Mouse (Mus musculus) mature B cell (primary cell): ENCODE measurements around the gene Ifi27.
"Not testable (repeated sequence)": the region's sequence is repeated elsewhere in the genome, so short reads cannot be mapped to it uniquely, and the experiment has no call there.

Experiments used
- in situ Hi-C: fragments of 300-500 bp; cut with MboI; formaldehyde crosslinking; loops from 2 replicates; pipeline ENCODE4 v1.14.3; 2019

Gene Ifi27

DNA sequence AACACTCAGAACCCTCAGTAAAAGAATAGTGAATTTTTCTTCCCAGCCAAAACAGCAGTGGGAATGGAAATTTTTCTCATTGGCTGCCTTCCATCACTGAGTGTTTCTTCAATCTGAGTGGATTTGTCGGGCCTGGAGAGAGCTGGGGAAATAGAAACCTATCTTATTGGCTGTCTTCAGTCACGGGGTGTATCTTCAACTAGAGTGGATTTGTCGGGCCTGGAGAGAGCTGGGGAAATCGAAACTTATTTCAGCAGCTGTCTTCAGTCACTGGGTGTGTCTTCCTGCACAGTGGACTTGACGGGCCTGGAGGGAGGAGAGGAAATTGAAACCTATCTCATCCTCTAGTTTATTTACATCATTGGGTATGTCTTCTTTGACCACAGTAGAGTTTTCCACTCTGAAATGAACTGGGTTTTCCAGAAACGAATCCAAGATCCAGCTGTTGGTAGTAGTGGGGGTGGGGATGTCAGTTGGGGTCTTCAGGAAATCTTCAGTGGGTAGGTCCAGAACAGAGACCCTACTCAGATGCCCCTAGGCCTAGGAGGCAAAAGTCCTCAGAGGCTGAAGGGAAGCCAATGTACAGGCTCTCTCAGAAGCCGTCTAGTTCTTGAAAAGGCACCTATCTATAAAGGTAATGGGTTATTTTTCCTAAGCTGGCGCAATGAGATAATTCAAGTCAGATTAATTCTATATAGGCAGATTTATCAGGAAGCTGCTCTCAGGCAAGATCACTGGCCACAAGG is at the start of gene Ifi27:
Ifi27 (plus strand) TSS at position 226 of the 746 bp plus-strand sequence.
- in situ Hi-C loops: no loop called here

DNA sequence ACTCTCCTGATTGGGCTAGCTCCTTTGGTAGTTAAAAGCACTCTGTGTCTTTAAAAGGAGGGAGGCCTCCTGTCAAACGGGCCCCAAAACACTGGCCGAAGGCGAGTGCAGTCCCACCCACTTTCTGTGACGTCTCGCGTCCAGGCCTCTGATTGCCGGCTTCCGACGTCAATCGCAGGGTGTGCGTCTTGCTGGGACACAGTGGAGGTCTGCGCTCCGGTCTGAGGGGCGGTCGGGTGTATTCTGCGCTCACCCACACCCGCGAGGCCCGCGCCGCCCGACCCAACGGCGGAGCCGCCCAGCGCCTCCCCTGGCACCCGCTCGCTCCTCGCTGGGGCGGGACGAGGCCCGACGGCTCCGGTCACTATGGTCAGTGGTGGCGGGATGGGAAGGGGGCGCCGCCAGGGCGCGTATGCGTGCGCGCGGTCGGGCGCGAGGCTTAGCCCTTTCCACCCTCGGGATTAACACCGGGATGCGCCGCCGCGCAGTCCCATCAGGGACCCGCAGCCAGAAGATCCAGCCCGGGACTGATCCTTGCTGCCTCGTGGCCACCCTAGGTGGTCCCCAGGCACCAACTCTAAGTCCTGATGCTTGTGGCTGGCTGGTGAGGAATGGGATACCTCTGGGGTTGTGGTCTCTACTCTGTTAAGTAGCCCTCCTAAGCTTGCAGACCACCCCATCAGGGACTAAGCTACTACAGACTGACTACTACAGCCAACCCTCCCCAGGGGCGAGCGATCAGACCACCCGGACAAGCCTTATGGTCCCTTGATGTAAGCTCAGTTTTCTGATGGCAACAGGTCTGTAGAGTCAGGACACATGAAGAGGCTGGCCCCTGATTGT is 45.3 kb upstream of the Ifi27 start, which contains the start of gene Otub2:
Otub2 (plus strand) TSS at position 178 of the 843 bp plus-strand sequence.
- in situ Hi-C loops: no loop called here

- in situ Hi-C loops: no loop called here
These were observed 44.7 kb upstream of the Ifi27 start for GRCm38 (mm10) chr12:103389348-103389727.

DNA sequence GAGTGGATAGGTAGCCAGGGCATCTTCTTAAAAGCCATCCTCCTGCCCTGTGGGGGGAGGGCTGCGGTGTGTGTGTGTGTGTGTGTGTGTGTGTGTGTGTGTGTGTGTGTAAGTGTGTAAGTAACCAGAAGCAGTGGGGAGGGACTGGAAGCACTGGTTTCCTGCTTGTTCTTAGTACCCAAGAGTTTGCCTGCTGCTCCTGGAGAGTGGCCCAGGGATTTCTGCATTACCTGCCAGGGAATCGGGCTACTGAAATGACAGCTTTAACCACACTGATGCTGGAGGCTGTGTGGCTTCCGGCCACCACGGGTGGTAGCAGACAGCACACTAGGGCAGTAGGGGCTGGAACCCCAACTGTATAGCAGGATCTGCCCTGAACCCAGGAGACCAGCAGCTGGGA is 44.0 kb upstream of the Ifi27 start:
- in situ Hi-C loops: no loop called here

GRCm38 (mm10) chr12:103391098-103391497 is 42.9 kb upstream of the Ifi27 start:
- in situ Hi-C loops: no loop called here

DNA sequence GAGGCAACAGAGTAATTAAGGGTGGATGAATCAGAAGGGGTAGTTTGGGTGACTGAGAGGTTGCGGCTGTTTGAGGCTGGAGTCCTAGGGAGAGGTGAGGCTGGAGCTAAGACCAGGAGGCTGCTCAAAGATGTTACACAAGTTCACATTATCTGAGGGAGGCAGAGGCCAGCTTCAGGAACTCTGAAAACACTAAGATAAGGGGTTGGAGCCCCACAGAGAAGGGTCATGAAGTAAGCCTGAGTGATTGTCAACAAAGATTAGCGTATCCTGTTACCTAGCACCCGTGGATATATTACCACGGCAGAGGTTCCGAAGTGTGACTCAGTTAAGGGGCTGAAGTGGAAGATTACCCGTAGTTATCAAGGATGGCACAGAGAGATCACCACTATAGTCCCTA is 40.5 kb upstream of the Ifi27 start:
- in situ Hi-C loops: no loop called here

GRCm38 (mm10) chr12:103395486-103396275 is 38.3 kb upstream of the Ifi27 start:
- in situ Hi-C loops: no loop called here

DNA sequence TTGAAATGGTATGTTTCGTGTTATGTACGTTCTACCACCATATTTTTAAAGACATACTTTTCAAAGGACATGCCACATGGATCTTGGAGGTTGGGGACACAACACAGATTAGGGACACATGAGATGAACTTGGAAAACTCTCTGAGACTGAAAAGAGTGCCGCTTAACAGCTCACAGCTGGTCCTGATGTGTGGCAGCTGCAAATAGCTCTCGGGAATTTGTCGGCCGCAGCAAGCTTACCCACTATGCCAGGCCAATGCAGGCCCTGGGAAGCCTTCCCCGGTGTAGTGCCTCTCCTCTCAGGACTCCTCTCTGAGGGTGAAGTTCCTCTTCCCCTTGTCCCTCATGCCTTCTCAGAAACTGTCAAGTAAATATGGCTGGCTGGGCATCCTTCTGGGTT is 37.3 kb upstream of the Ifi27 start:
- in situ Hi-C loops: no loop called here

- in situ Hi-C loops: no loop called here
These were observed 29.9 kb upstream of the Ifi27 start for GRCm38 (mm10) chr12:103404131-103404530.

GRCm38 (mm10) chr12:103407720-103408119 is 26.3 kb upstream of the Ifi27 start, which contains the start of gene 9330161L09Rik:
TSS of gene 9330161L09Rik (minus strand) at chr12:103407820.
- in situ Hi-C loops: no loop called here

DNA sequence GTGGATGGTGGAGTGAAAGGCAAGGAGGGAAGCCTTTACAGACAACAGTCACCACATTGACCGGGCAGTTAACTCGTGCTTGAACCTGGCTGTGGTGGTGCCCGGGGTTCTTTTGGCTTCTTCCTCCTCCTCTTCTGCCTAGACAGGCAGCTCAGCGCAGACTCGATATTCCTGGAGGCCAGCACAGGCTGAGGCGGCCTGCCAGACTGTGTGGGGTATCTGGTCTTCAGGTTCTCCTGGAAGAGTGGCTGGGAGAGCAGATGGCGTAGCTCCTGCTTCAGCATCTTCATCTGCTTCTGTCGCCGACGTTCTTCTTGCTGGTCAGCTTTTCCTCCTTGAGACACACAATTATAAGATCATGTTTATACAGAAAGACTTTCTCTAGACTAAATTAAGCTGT is 25.9 kb upstream of the Ifi27 start:
- in situ Hi-C loops: no loop called here

GRCm38 (mm10) chr12:103425016-103425728 is 8.8 kb upstream of the Ifi27 start:
- in situ Hi-C loops: loop anchor here (5.0 kb wide), 1 partner anchor 72 kb away; no protein-coding TSS in a partner anchor

DNA sequence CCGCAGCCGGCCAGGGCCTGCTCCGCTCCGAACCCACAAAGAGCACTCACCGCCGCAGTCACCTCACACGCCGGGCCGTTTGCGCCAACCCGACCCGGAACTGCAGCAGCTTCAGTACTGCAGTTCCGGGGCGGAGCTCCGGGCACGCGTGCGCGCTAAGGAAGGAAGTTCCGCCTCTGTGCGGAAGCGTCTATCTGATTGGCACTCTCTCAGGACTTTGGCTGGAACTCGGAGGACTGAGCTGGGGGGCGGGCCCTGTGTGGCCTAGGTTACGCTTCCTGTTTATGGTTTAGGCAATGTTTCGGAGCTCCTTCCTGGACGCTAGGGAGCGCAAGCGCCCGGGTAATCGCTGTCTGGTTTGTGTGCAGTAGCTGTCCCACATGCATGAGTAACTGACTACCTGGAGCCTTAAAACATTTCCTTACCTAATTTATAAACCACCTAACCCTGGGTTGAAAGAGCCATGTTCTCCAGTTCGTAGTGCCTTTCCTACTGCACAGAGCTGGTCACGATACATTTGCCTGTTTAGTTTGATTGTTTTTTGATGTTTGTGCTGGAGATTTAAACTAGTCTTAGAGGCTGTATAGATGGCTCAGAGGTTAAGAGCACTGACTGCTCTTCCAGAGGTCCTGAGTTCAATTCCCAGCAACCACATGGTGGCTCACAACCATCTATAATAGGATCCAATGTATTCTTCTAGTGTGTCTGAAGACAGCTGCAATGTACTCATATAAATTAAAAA is 8.1 kb upstream of the Ifi27 start, which contains the start of gene Ddx24:
Ddx24 (minus strand) TSS at position 102 of the 742 bp plus-strand sequence.
- in situ Hi-C loops: loop anchor here (5.0 kb wide), 1 partner anchor 71 kb away; no protein-coding TSS in a partner anchor

DNA sequence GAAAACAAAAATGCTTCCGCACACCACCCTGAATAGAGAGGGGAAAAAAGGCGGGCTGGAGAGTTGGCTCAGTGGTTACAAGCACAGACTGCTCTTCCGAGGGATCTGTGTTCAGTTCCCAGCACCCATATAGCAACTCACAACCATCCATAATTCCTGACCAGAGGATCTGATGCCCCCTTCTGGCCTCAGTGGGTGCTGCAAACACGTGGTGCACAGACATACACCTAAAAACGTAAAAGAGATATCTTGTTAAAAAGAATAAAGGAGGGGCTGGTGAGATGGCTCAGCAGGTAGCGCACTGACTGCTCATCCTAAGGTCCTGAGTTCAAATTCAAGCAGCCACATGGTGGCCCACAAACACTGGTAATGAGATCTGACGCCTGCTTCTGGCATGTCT is 7.3 kb upstream of the Ifi27 start:
- in situ Hi-C loops: loop anchor here (5.0 kb wide), 1 partner anchor 71 kb away; no protein-coding TSS in a partner anchor

GRCm38 (mm10) chr12:103433430-103433829 is 581 bp upstream of the Ifi27 start:
- in situ Hi-C loops: no loop called here

- in situ Hi-C loops: no loop called here
These were observed 850 bp downstream of the Ifi27 start for GRCm38 (mm10) chr12:103434861-103435260.

DNA sequence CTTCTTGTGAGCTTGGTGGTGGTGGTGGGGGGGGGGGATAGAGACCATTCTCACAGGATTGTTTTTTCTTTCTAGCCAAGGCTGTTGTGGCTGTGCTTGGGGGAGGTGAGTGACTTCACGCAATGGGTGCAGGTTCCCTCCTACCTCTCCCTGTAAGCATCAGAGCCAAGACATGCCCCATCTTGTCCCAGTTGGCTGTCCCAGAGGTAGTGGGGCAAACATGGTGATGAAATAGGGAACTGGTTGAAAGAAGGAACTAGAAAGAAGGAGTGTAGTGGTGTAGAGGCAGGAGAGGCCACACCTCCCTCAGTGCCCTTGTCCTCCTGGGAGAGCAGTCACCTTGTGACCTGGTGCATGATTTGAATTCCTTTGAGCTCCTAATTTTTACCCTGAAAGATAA is 3.6 kb downstream of the Ifi27 start:
- in situ Hi-C loops: no loop called here

- in situ Hi-C loops: no loop called here
These were observed 9.5 kb downstream of the Ifi27 start, which contains the start of gene Ifi27l2a for GRCm38 (mm10) chr12:103443524-103443923. TSS of gene Ifi27l2a (minus strand) at chr12:103443680.

GRCm38 (mm10) chr12:103444261-103444660 is 10.2 kb downstream of the Ifi27 start:
- in situ Hi-C loops: not testable (repeated sequence)

DNA sequence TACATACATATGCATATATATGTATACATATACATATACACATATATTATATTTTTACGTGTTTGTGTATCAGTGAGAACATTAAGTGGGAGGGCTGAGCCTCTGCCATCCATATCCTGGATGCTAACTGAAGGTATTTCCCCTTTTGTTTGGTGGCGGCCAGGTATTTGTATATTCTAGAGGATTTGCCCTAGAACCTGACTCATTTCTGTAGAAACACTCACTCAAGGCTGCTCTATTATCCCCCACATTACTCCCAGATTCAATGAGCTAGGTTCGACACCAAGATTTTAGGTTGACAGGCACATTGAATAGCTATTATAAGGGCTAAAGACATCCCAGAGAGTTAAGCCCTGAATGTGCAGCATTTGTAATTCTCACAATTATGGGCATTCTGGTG is 11.0 kb downstream of the Ifi27 start:
- in situ Hi-C loops: no loop called here
